Mouse (Mus musculus) megakaryocyte, embryonic 14.5 days (primary cell): Measurements from ENCODE around the gene Socs2.

Source experiments
- FLI1 ChIP-seq: IDR thresholded peaks from 2 replicates; pipeline ENCODE4 v1.6.1; 2012; ENCODE audit warnings: low read length, inconsistent platforms, mixed read lengths
- GATA1 ChIP-seq: IDR thresholded peaks from 3 replicates; pipeline ENCODE4 v1.6.1; 2012; ENCODE audit warnings: mixed read lengths, low read length, inconsistent platforms, borderline replicate concordance

GRCm38 (mm10) chr10:95420284-95420683 lies 3.3 kb upstream of the Socs2 start:
- TF ChIP-seq GATA1 (no peak), FLI1 (no peak)
